Mouse (Mus musculus): ENCODE results near the gene 3110082I17Rik. TPM values are rescaled to one million over a fixed set of nuclear protein-coding genes. Genes with fewer than 3 reads are reported as not detected.
"Not testable (repeated sequence)": the region's sequence is repeated elsewhere in the genome, so short reads cannot be mapped to it uniquely, and the experiment has no call there.

3110082I17Rik gene
- total RNA-seq, 2 experiments from 2014 or later, result 10.8 to 10.9 TPM

- DNase-seq, result no peak
Observed at GRCm38 (mm10) chr5:139393197-139393588, 67.1 kb downstream of the 3110082I17Rik start.

- no peak for DNase-seq
Observed at GRCm38 (mm10) chr5:139392219-139393196, 67.8 kb downstream of the 3110082I17Rik start.

- peak; percentile 57 for DNase-seq
Observed at GRCm38 (mm10) chr5:139391309-139391990, 68.9 kb downstream of the 3110082I17Rik start.

GRCm38 (mm10) chr5:139390324-139391119 lies 69.8 kb downstream of the 3110082I17Rik start:
- DNase-seq, result not testable (repeated sequence)

- peak; percentile 68 for DNase-seq
Observed at GRCm38 (mm10) chr5:139389676-139390061, 70.7 kb downstream of the 3110082I17Rik start.

- no peak for DNase-seq
Observed at GRCm38 (mm10) chr5:139388694-139389675, 71.3 kb downstream of the 3110082I17Rik start.

- DNase-seq, result peak; percentile 47
Observed at GRCm38 (mm10) chr5:139388195-139388570, 72.1 kb downstream of the 3110082I17Rik start.

- DNase-seq, result peak; percentile 69
Observed at GRCm38 (mm10) chr5:139387329-139388194, 72.8 kb downstream of the 3110082I17Rik start.

- no peak for DNase-seq
Observed at GRCm38 (mm10) chr5:139386047-139386446, 74.3 kb downstream of the 3110082I17Rik start.

GRCm38 (mm10) chr5:139384531-139384930 lies 75.8 kb downstream of the 3110082I17Rik start:
- DNase-seq, result peak; percentile 68

- no peak for DNase-seq
Observed at GRCm38 (mm10) chr5:139383234-139383633, 77.1 kb downstream of the 3110082I17Rik start.

- DNase-seq, result peak; percentile 79
Observed at GRCm38 (mm10) chr5:139382760-139383159, 77.6 kb downstream of the 3110082I17Rik start.

GRCm38 (mm10) chr5:139381586-139382513 lies 78.5 kb downstream of the 3110082I17Rik start:
- no peak for DNase-seq

- peak; percentile 98 for DNase-seq
Observed at GRCm38 (mm10) chr5:139380385-139381248, 79.7 kb downstream of the 3110082I17Rik start.

GRCm38 (mm10) chr5:139379771-139380384 lies 80.4 kb downstream of the 3110082I17Rik start:
- no peak for DNase-seq

GRCm38 (mm10) chr5:139378986-139379629 lies 81.2 kb downstream of the 3110082I17Rik start:
- DNase-seq, result peak; percentile 86

- no peak for DNase-seq
Observed at GRCm38 (mm10) chr5:139378271-139378556, 82.1 kb downstream of the 3110082I17Rik start.

All from heart, postnatal 4 days (tissue).